Mouse (Mus musculus): ENCODE measurements at regions not wholly inside any gene's neighbourhood (a gene's known extent, or its start where the extent isn't known, plus 50 kb on each side); places are given as distances from the start of the nearest gene placed in this dataset.

DNA sequence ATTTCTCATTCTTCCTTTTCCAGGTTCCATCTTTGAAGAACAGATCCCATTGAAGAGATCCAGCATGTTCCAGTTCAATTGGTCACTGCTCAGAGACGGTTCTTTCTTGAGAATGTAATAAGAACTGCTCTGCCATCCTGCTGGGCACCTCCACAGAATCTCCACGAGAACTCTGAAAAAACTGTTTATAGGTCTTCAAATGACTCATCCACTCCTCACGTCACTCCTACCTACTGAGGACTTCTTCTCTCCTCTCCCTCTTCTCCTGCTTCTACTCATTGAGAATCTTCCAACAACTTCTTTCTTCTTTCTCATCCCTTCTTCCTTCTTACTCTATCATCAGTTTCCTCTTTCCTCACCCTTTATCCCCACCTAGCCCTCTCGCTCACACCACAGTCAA is 294.6 kb upstream of the Adgrl2 start:
- DNase-seq (ENCODE audit: low spot score) = no peak

DNA sequence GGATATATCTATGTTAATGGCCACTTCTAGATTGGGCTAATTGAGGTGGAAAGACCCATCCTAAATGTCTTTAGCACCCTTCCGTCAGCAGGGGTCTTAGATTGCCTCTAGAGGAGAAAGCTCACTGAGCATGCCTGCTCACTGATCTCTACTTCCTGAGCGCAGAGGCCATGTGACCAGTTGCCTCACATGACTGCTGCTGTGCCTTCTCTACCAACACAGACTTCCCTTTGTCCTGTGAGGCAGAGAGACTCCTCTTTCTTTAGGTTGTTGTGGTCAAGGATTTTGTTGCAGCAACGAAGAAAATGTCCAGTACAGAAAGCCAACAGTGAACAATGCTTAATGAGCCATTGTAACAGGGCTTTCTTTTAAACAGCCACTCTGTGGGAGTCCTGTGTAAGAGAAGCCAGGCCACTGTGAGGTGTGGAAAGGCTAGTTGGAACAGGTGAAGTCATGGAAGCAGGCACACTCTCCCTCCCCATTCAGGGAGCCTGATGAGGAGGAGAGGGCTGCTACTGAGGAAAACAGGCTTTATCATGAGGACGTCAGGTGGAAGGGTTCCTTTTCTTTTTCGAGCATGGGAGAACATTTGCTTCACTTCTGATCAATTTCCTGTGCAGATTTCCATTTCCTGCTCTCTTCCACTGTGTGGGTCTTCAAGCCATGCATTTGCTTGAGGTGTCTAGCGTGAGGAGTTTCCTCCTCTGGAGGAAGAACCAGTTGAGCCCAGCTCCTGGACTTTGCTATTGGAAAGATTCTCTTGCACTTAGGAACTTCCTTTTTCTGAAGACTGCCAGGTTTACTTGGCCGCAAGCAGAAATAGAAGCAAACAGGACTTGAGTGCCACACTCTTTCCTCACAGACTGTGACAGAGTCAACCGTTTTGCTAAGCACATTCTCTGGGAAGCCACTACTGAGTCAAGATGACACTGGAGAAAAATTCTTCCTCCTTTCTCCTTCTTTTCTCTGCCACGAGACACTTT is 290.7 kb upstream of the Adgrl2 start:
- DNase-seq (ENCODE audit: low spot score) = no peak

DNA sequence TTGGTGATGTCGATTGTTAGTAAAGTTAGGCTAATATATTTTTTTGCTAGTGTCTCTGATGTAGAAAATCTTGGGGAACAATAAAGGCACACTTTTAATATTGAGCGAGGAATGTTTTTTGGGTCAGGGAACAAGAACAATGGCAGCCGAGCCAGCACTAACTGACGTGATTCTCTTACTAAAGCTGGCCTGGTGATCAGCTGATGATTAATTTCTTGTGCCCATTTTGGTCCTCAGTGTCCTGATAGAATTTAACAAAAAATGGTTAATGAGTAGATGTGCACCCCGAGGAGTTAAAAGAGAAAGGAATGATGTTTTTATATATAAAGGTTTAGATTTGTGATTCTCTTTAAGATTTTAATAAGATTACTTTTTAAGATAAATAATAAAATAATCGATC is 289.0 kb upstream of the Adgrl2 start:
- no peak for DNase-seq (ENCODE audit: low spot score)

DNA sequence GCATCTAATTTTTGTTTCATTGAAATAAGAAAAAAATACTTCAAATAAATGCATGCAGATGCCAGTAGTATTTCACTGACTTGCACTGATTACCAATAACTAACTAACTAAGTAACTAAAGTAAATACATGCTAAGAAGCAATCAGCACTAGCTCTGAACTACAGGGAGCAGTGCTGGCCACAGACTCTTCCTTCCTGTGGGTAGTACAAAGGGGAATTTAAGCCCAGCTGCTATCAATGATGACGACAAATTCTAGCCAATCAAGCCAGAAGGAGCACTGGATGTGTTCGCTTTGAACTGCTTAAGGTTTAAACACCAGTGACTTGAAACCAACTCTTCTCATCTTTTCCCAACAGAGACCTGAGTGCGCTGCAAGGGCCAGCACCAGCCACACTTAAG is 287.5 kb upstream of the Adgrl2 start:
- no peak for DNase-seq (ENCODE audit: low spot score)

DNA sequence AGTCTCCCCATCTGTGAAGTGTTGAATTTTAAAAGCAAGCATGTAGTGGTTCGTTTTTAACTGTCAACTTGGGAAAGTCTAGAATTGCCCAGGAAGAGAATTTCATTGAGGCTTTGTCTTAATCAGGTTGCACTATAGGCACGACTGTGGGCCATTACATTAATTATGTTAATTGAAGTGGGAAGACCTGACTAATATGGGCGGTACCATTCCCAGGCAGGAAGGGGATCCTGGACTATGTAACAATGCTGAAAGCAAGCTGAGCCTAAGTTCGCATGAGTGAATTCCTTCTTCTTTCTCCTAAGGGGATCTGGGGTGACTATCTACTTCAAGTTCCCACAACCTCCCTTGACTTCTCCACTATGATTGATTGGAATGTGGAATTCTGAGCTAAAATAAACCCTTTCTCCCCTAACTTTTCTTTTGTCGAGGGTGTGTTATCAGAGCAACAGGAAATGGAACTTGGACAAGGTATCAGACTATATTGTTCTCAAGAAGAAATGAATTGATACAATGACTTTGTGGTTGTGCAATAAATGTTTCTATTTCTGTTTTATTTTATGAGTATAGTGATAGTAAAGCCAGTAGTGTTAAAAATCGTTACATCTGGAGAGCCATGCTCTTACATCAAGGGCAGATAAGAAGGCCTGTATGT is 285.2 kb upstream of the Adgrl2 start:
- DNase-seq (ENCODE audit: low spot score) = no peak

DNA sequence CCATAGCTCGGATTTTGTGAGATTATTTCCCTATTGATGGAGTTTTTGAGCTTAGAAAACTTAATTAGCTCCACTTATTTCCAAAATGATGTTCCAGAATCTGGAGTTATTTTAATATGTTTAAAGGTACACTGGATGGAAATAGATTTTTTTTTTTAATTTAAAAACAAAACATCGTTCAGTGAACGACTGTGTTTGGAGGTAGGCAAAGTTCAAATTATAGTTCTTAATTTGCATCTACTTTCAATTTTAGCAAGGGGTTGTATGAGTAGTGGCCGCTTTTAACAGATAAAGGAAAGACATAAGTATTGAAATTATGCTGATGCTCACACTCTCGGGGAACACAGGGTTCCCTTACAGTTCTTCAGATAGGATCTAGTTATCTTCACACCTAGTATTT is 284.6 kb upstream of the Adgrl2 start:
- DNase-seq (ENCODE audit: low spot score) = no peak

DNA sequence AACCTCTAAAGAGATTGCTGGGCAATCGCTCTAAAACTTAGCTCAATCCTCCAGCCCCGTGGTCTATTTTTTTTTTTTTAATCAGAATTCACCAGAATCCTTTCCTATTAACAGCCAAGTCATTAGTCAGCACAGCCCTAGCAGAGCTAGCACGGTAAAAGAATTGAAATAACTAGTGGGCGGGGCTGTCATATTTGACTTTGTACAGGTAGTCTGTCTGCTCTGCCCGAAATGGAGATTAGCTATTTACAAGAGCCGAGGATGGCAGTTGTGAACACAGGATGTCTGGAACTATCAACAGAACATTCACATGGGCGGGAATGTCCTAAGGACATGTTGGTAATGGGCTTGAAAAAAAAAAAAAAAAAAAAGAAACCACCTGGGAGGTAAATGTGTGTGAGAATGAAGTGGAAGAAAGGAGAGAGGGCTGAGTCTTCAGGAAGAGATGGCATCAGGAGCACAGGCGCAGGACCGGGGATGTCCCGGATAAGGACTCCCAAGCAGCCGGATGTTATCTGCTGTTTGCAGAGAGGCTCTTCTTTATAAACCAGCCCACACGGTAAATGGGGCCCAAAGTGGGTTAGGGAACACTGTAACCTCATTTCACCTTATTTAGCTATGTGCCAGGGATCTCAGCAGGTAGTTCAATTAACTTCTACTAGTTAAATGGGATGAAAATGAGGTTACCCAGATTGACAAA is 283.8 kb upstream of the Adgrl2 start:
- DNase-seq (ENCODE audit: low spot score) = no peak

- DNase-seq (ENCODE audit: low spot score) = no peak
Observed at GRCm38 (mm10) chr3:149270459-149270858, 280.1 kb upstream of the Adgrl2 start.

DNA sequence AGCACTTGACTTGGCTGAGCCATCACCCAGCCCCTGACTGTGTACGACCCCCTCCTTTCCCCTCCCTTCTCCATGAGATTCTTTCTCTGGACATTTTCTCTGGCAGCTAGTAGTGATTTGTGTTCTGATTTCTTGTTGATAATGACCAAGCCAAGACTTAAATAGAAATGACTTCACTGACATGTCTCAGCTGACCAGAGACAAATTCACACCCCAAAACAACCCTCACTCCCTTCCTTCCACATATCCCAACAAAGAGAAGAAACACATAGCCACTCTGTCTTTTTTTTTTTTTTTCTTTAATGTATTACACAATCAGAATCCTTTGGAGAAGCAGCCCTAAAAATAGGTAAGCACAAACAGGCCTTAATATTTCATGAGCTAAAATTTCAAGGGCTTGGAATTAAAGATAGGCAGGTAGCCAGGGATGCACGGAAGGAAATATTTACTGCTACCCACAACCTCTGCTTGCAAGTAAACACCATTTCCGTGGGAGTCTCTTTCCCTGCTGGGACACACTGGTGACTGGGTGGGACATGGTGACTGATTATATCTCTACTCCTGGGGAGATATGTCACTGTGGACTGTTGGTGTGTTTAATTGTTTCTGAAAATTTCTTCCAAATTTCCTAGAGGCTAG is 272.1 kb upstream of the Adgrl2 start:
- no peak for DNase-seq (ENCODE audit: low spot score)

DNA sequence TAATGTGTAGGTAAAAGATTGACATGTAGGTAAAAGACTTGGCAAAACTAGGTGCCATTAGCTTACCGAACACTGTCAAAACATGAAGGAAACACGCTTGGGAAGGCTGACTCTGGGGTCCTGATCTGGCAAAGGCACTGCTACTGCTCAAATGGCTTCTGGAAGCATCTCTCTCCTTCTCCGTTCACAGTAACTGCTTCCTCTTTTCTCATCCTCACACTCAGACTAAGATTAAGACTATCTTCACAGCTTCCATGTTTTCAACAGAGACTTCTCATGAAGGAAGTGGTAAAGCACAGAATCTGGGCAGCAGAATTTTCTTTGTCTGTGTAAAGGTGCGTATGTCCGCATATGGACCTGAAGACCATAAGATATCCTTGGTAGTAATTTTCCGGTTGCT is 271.4 kb upstream of the Adgrl2 start:
- DNase-seq (ENCODE audit: low spot score) = no peak

- DNase-seq (ENCODE audit: low spot score) = no peak
Observed at GRCm38 (mm10) chr3:149258826-149259225, 268.5 kb upstream of the Adgrl2 start.

GRCm38 (mm10) chr3:149256891-149257290 is 266.5 kb upstream of the Adgrl2 start:
- DNase-seq (ENCODE audit: low spot score) = no peak

DNA sequence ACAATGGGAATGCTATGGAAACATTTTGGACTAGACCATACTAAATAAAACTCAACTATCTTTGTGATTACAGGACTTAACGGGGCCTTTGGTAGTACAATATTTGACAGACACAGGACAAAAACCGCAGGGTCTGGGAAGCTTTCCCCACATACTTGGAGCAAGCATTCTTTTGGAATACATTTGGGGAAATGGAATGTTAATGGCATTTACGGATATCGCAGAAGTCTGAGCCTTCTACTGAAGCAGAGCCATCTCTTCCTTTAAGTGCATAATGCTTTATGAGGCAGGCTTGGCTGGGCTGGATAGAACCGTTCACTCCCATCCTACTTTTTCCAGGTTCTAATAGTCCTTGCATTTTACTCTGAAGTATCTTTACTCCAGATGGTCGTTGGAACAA is 262.7 kb upstream of the Adgrl2 start:
- no peak for DNase-seq (ENCODE audit: low spot score)

- no peak for DNase-seq (ENCODE audit: low spot score)
Observed at GRCm38 (mm10) chr3:149252144-149252543, 261.8 kb upstream of the Adgrl2 start.

DNA sequence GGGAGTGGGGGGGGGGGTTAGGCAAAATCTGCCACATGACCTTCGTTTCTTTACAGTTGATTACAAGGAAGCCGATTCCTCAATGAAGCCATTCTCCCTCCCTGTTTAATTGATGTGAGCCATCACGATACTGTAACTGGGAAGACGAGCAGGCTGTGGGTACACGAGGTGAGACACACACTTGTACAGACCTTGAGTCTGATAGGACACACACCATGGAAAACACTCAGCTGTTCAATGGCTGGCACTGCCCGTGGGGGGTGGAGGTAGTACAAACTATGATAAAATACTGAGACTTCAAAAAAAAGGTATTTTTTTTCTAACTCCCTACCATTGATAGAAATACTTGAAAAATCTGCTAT is 257.3 kb upstream of the Adgrl2 start:
- no peak for DNase-seq (ENCODE audit: low spot score)

GRCm38 (mm10) chr3:149246935-149247625 is 256.7 kb upstream of the Adgrl2 start:
- DNase-seq (ENCODE audit: low spot score) = no peak

- DNase-seq (ENCODE audit: low spot score) = no peak
Observed at GRCm38 (mm10) chr3:149239664-149240063, 249.3 kb upstream of the Adgrl2 start.

- no peak for DNase-seq (ENCODE audit: low spot score)
Observed at GRCm38 (mm10) chr3:149238076-149238475, 247.7 kb upstream of the Adgrl2 start.

DNA sequence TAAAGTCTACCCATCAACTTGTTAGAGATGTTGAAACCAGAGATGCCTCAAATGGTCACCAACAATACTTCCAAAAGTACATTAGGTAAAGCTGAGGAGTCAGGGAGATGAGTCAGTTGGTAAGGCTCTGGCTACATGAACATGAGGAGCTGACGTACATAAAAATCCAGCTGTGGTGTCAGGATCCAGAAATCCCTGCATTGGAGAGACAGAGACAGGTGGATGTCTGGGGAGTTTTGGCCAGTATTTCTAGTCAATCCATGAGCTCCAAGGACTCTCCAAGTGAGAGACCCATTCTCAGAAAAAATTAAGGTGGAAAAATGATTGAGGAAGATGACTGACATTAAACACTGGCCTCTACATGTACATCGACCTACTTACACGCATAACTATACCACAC is 244.8 kb upstream of the Adgrl2 start:
- DNase-seq (ENCODE audit: low spot score) = no peak

- no peak for DNase-seq (ENCODE audit: low spot score)
Observed at GRCm38 (mm10) chr3:149233691-149234131, 243.4 kb upstream of the Adgrl2 start.

DNA sequence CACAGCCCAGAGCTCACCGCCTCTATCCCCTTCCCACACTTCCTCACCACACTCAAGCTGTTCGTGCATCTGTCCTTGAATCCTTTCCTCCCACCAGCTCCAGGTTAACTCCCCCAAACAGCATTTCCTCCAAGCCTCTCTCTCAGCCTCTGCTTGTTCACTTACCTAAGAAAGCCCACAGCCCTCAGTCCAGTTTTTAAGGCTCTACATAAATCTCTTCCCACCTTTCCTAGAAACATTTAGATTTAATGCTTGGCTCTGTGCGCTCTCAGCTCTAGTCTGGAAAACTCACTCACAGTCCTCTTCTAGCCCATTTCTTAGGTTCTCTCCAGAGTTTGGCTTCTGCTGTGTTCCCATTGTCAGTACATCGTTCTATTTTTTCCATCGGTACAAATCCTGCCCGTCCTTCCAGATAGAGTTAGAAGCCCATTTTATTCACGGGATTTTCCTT is 242.9 kb upstream of the Adgrl2 start:
- DNase-seq (ENCODE audit: low spot score) = no peak
